Mouse (Mus musculus) layer of hippocampus, adult 18-20 months (tissue): ENCODE measurements around the gene Gtf2e1. TPM values are rescaled to one million over a fixed set of nuclear protein-coding genes. Genes with fewer than 3 reads are reported as not detected.
A peak's percentile ranks its signal among the peaks of the same experiment; 100 is the strongest.

Experiments used
- DNase-seq, 2 experiments: peaks; one replicate each; pipeline ENCODE4 v3.0.0; 2022; ENCODE audit warnings: low spot score in 2 of 2
- total RNA-seq, 2 experiments: library from RNA; stranded (reverse); gene quantifications; 2 replicates each; pipeline ENCODE4 v1.2.3; 2021

Gene Gtf2e1
- total RNA-seq, 2 experiments from 2014 or later, result 16.5 to 17.5 TPM

GRCm38 (mm10) chr16:37550266-37550665, 10.7 kb upstream of the Gtf2e1 start:
- DNase-seq, result no peak

- no peak for DNase-seq
Observed at GRCm38 (mm10) chr16:37546312-37546711, 6.7 kb upstream of the Gtf2e1 start.

DNA sequence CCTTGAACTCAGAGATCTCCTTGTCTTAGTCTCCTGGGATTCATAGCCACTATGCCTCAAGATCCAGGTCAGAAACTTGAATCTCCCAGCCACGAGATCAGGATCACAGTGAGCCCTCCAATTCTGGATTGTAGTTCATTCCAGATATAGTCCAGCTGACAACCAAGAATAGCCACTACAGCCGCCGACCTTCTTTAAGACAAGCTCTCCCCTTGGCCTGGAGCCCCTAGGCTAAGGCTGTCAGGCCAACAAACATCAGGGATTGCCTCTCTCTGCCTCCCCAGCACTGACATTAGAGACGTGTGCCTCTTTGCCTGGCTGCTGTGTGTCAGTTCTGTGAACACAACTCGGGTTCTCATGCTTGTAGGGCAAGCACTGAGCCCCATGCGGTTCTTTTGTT, 1.2 kb upstream of the Gtf2e1 start:
- no peak for DNase-seq

DNA sequence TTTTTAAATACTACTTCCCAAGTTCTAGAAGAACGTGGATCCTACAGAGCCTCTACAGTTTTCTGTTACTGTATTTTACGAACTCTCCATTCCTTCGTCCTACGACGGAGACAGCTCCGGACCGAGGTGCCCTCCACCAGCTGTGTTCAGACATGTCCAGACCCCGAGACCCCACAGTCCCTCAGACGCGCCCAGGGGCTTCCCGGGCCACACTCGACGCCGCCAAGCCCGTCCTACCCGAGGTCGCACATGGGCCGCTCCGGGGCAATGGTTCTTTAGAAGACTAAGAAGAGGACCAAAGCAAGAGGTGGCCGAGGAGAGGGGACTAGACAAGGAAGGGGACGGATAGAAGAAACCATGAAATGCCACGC, 364 bp downstream of the Gtf2e1 start:
- DNase-seq, result no peak

DNA sequence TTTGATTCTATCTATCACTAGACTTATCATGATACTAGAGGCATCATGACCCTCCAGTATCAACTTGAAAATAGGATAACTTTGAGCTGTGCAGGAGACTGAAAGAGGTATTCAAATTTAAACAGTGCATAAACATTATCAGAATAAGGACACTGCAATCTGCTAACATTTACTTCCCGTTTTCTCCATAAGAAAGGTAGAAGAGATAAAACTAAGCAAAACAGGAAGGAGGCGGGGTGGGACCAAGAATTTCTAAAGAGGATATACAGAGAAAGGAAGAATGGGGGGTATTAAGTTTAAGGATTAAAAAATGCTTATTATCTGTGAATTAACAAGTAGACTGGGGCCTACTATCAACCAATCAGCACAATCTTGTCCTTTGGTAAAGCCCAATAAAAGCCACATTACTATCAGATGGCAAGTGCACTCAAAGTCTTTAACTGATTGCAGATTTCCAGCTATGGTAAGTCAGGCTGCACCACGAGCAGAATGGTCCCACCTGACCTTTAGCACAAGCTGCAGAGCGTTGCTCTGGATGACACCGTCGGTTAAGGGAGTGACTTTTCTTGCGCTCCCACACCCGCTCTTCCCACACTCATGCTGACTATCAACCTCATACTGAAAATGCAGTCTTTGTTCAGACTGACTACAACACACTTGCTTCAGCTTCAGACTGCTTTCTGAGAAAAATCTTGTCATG, 6.1 kb downstream of the Gtf2e1 start:
- no peak for DNase-seq

DNA sequence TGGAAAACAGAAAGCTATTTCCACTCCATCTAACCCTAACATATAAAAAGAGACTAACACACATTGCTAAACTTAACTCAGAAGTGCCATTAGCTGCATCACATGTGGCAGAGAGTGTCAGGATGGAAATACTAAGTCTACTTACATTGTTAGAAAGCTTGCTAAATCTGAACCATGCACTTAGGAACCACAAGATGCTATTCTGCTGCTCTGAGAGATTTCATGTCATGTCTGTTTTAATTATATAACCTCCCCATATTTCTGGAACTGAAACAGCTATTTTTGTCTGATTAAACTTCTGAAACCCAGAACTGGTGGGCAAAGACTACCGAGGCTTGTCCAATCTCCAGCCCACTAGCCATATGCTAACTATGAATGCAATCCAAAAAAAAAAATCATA, 7.5 kb downstream of the Gtf2e1 start:
- DNase-seq, result peak in 1 of 2 experiments; percentile 25

DNA sequence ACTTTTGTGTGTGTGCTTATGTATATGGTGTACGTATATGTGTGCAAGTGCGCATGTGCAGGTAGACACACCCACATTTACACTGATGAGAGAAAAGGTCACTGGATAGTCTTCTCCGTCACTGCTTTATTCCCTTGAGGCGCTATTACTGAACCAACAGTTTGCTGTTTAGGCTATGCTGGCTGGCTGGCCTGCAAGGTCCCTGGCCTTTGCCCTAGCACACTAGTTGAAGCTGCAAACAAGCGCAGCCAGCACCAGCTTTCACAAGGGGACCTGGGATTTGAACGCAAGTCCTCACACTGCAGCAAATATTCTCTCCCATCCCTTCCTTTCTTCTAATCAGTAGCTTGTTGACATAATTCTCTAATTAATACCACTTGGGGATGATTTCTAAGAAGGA, 9.4 kb downstream of the Gtf2e1 start:
- no peak for DNase-seq

- DNase-seq, result no peak
Observed at GRCm38 (mm10) chr16:37526688-37527223, 12.8 kb downstream of the Gtf2e1 start.

- DNase-seq, result no peak
Observed at GRCm38 (mm10) chr16:37525121-37525520, 14.5 kb downstream of the Gtf2e1 start.

DNA sequence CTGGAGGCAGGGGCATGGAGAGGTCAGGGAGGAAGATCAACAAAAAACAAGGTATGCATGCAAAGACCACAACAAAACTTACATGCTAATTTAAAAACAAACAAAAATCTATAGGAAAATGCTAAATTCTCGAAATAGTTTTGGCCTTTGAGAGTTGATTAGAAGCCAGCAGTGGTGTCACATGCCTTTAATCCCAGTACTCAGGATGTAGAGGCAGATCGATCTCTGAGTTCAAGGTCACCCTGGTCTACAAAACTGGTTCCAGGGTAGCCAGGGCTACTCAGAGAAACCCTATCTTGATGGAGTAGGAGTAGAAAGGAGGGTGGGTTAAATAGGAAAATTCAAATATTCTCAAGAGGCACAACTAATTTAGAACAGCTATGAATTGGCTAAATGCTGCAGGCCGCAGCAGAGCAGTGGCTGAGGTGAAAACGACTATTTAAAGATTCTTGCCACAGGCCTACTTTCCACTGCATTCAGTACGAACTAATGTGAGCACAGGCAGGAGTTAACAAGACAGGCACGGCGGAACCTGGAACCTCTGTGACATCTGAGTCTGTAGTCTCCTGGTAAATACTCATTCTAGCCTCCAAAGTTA, 17.4 kb downstream of the Gtf2e1 start:
- DNase-seq, result no peak

- DNase-seq, result no peak
Observed at GRCm38 (mm10) chr16:37520190-37521040, 19.2 kb downstream of the Gtf2e1 start.

DNA sequence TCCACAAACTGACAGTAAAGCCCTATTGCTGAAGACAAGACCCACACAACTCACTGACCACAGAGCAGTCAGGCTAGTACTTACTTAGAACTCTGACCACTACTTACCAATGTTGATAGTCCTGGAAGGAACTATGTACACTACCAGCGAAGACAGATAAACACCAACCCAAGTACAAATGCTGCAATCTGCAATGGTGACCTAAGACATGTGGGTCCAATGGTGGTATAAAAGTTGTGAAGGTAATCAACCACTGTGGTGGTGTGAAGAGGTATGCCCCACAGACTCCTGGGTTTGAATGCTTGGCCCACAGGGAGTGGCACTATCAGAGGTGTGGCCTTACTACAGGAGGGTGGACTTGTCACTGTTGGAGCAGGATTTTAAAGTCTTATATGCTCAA, 19.9 kb downstream of the Gtf2e1 start:
- no peak for DNase-seq

- DNase-seq, result no peak
Observed at GRCm38 (mm10) chr16:37518662-37519061, 20.9 kb downstream of the Gtf2e1 start.

GRCm38 (mm10) chr16:37517596-37518211, 21.9 kb downstream of the Gtf2e1 start:
- no peak for DNase-seq

DNA sequence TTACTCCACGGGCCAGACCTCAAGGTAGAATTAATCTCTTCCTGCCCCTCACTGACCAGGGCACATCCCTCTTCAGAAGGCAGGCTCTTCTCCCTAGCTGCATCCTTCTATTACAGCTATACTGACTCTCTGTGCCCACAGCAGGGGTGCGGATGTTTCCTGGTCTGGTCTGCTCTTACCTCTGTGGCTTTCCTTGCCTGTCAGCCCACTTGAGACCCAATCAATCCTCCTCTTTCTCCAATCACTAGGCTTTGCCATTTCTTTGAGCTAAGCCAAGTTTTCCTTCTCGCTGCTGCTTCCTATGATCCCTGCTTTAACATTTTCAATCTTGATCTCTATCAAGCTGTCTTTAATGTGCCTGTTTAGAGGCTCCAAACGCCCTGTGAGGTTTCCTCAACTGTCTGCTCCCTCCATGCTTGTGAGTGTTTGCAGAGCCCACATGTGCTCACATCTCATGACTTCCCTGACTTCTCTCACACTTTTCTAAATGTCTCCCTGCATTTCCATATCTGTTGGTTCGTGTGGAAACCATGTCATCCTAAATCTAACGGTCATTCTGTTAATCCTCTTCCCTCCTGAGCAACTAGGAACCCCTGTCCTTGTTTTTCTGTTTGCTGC, 23.1 kb downstream of the Gtf2e1 start:
- DNase-seq, result no peak

- DNase-seq, result no peak
Observed at GRCm38 (mm10) chr16:37514644-37515043, 24.9 kb downstream of the Gtf2e1 start.

DNA sequence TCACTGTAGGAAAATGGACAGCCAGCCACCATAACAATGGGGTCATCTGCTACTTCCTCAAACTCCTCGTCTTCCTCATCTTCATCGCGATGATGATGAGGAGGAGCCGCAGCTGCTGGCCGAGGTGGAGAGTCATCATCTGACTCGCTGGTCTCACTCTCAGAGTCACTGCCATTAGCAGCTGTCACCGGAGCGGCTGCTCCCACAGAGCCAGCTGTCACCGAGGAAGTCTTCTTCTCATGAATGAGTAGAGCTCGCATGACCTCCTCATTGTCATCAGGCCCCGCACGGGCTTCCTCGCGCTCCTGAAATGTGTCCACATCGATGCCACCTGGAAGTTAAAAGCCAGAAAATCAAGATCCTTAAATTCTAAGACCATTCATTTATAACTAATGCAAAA, 28.1 kb downstream of the Gtf2e1 start:
- no peak for DNase-seq

- peak in 1 of 2 experiments; percentile 19 for DNase-seq
Observed at GRCm38 (mm10) chr16:37506751-37507150, 32.8 kb downstream of the Gtf2e1 start.

DNA sequence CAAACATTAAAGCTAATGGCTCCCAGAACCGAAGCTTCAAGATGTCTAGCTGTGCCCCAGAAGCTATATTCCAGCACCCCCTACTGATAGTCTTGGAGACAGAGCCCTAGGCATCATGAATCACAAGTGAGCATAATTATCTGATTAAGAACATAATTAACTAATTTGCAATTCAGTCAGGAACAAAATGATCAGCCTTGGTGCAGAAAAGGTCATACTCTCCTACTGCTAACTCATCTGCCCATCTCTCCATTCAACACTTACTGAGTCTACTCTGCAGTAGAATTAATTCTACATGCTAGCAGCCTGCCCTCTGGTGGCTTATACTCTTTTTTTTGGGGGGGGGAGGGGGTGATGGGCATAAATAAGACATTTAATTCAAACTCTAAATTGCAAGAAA, 35.1 kb downstream of the Gtf2e1 start:
- peak in 1 of 2 experiments; percentile 31 for DNase-seq

DNA sequence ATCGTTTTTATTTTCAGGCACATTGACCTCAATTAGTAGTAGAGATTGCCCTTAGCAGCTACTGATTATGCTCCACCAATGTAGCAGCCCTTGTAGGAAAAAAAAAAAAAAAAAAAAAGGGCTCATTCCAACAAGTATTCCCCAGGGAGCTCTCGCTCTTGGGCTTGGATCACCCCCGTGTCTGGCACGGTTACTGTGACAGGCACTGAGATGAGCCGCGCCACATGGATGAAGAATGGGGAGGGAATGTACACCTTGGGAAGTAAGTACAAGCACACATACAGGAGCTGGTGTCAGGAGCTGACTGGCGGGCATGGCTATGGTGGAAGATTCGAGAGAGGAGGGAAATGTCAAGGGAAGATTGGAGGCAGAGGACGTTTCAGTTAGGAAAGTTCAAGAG, 41.0 kb downstream of the Gtf2e1 start:
- no peak for DNase-seq

- peak; percentile 64 to 77 for DNase-seq
Observed at GRCm38 (mm10) chr16:37495017-37495416, 44.6 kb downstream of the Gtf2e1 start.
